27 mouse cellular contexts compared by ENCODE assay signal in genomic region chr1:138915596-138915995, GRCm38 (mm10). TPM values are rescaled to one million over a fixed set of nuclear protein-coding genes. Genes with fewer than 3 reads are reported as not detected.
"Had no signal": no experiment of that assay in that cellular context is flagged by ENCODE, and none has a peak within 500 bp of the region (broad histone marks: within the 10 kb centered on the region; RNA-seq: fewer than 3 reads in every experiment).

No protein-coding gene starts in this region.

- H3K27ac ChIP-seq: embryonic facial prominence, embryonic 10.5 days; embryonic facial prominence, embryonic 12.5 days; embryonic facial prominence, embryonic 13.5 days; embryonic facial prominence, embryonic 15.5 days; forebrain, embryonic 10.5 days; forebrain, embryonic 12.5 days; forebrain, embryonic 13.5 days; forebrain, embryonic 15.5 days; gastrocnemius, adult 2 months; heart, adult 2 months had no signal

- H3K4me1 ChIP-seq: embryonic facial prominence, embryonic 10.5 days; embryonic facial prominence, embryonic 12.5 days; embryonic facial prominence, embryonic 13.5 days; embryonic facial prominence, embryonic 15.5 days; forebrain, embryonic 10.5 days; forebrain, embryonic 12.5 days; forebrain, embryonic 13.5 days had no signal

- DNase-seq: cerebellum, adult 2 months; cerebellum, adult 8-10 months; cerebellum, adult 9-10 months; cerebellum, adult 9-11 months; cerebellum, postnatal 10 days; cerebellum, postnatal 14 days; cerebellum, postnatal 25 days; cerebellum, postnatal 36 days; embryo, embryonic 11 days; gastrocnemius, adult 2 months; gastrocnemius, postnatal 10 days; gastrocnemius, postnatal 14 days; gastrocnemius, postnatal 25 days; gastrocnemius, postnatal 36 days; heart, adult 18-20 months; heart, adult 2 months had no signal

- H3K36me3 ChIP-seq: embryonic facial prominence, embryonic 10.5 days; embryonic facial prominence, embryonic 12.5 days; embryonic facial prominence, embryonic 13.5 days; embryonic facial prominence, embryonic 15.5 days; forebrain, embryonic 10.5 days; forebrain, embryonic 12.5 days; forebrain, embryonic 15.5 days had no signal

- H3K9me3 ChIP-seq: embryonic facial prominence, embryonic 10.5 days; embryonic facial prominence, embryonic 12.5 days; embryonic facial prominence, embryonic 13.5 days; embryonic facial prominence, embryonic 15.5 days; forebrain, embryonic 10.5 days; forebrain, embryonic 12.5 days; forebrain, embryonic 13.5 days; forebrain, embryonic 15.5 days had no signal

- ATAC-seq: forebrain, embryonic 13.5 days; forebrain, embryonic 14.5 days; forebrain, embryonic 15.5 days; forebrain, embryonic 16.5 days had no signal

- H3K4me2 ChIP-seq: embryonic facial prominence, embryonic 12.5 days; embryonic facial prominence, embryonic 13.5 days; embryonic facial prominence, embryonic 15.5 days; forebrain, embryonic 12.5 days; forebrain, embryonic 13.5 days; forebrain, embryonic 15.5 days had no signal

- H3K4me3 ChIP-seq: embryonic facial prominence, embryonic 10.5 days; embryonic facial prominence, embryonic 12.5 days; embryonic facial prominence, embryonic 13.5 days; embryonic facial prominence, embryonic 15.5 days; erythroblast, embryonic 14.5 days; forebrain, embryonic 10.5 days; forebrain, embryonic 12.5 days; forebrain, embryonic 13.5 days; forebrain, embryonic 15.5 days; gastrocnemius, adult 2 months; heart, adult 2 months had no signal

- H3K9ac ChIP-seq: embryonic facial prominence, embryonic 12.5 days; embryonic facial prominence, embryonic 13.5 days; embryonic facial prominence, embryonic 15.5 days; forebrain, embryonic 12.5 days; forebrain, embryonic 13.5 days; forebrain, embryonic 15.5 days had no signal

- H3K27me3 ChIP-seq: embryonic facial prominence, embryonic 12.5 days; embryonic facial prominence, embryonic 13.5 days; embryonic facial prominence, embryonic 15.5 days; forebrain, embryonic 12.5 days; forebrain, embryonic 13.5 days; forebrain, embryonic 15.5 days had no signal

RNA-seq across cellular contexts. Expression of gene Dennd1b, which starts 47.6 kb away (rescaled TPM):
- polyA plus RNA-seq: erythroblast, embryonic 14.5 days had no signal
